Mouse (Mus musculus) megakaryocyte, embryonic 14.5 days (primary cell): ENCODE measurements around the gene Sprr1b. TPM values are rescaled to one million over a fixed set of nuclear protein-coding genes. Genes with fewer than 3 reads are reported as not detected.
"Not testable (repeated sequence)": the region's sequence is repeated elsewhere in the genome, so short reads cannot be mapped to it uniquely, and the experiment has no call there.

Experiments used
- H3K27me3 ChIP-seq: replicated peaks from 2 replicates; pipeline ENCODE3; 2012; ENCODE audit warnings: inconsistent platforms
- H3K36me3 ChIP-seq: replicated peaks from 2 replicates; pipeline ENCODE3; 2012; ENCODE audit warnings: low read length, inconsistent platforms, mixed read lengths
- H3K4me1 ChIP-seq: 2 replicates; pipeline ENCODE4 v1.6.1; 2012; ENCODE audit warnings: inconsistent platforms
- H3K4me3 ChIP-seq: replicated peaks from 2 replicates; pipeline ENCODE3; 2012; ENCODE audit warnings: moderate library complexity, mild to moderate bottlenecking, inconsistent platforms
- H3K9me3 ChIP-seq: 2 replicates; pipeline ENCODE4 v1.6.1; 2012; ENCODE audit warnings: inconsistent platforms
- FLI1 ChIP-seq: IDR thresholded peaks from 2 replicates; pipeline ENCODE4 v1.6.1; 2012; ENCODE audit warnings: low read length, inconsistent platforms, mixed read lengths
- GATA1 ChIP-seq: IDR thresholded peaks from 3 replicates; pipeline ENCODE4 v1.6.1; 2012; ENCODE audit warnings: mixed read lengths, low read length, inconsistent platforms, borderline replicate concordance
- polyA plus RNA-seq: library from polyadenylated mRNA; stranded (reverse); fragments of >175 nt; gene quantifications from 2 replicates; pipeline ENCODE4 v1.2.3, GENCODE M21; 2012; ENCODE audit warnings: low replicate concordance; ENCODE audit not compliant: insufficient read depth

The Sprr1b gene
- polyA plus RNA-seq = not detected in 2 replicates

- H3K4me3 ChIP-seq = no peak within 1 kb of the TSS
- no peaks in the 10 kb centered on the region for H3K4me1 ChIP-seq
- H3K9me3 ChIP-seq = no peaks in the 10 kb centered on the region
- TF ChIP-seq GATA1 = no peak
- TF ChIP-seq FLI1 = no peak
- H3K36me3 ChIP-seq = no peaks in the 10 kb centered on the region
- no peaks in the 10 kb centered on the region for H3K27me3 ChIP-seq
Measured at GRCm38 (mm10) chr3:92438689-92439088, at the start of gene Sprr1b. TSS of gene Sprr1b (minus strand) at chr3:92438789.

- H3K27me3 ChIP-seq = no peaks in the 10 kb centered on the region
- TF ChIP-seq GATA1 (no peak), FLI1 (no peak)
- no peaks in the 10 kb centered on the region for H3K36me3 ChIP-seq
- no peaks in the 10 kb centered on the region for H3K4me1 ChIP-seq
- no peaks in the 10 kb centered on the region for H3K9me3 ChIP-seq
- no peak overlapping the region for H3K4me3 ChIP-seq
Measured at GRCm38 (mm10) chr3:92486307-92486706, 47.7 kb upstream of the Sprr1b start.

GRCm38 (mm10) chr3:92485863-92486262, 47.3 kb upstream of the Sprr1b start, which contains the start of gene Sprr1a:
TSS of gene Sprr1a (minus strand) at chr3:92485895.
- TF ChIP-seq FLI1 = no peak
- TF ChIP-seq GATA1 = no peak
- Histone ChIP-seq H3K4me1 (no peaks in the 10 kb centered on the region), H3K27me3 (no peaks in the 10 kb centered on the region), H3K4me3 (no peak within 1 kb of the TSS), H3K9me3 (no peaks in the 10 kb centered on the region), H3K36me3 (no peaks in the 10 kb centered on the region)

- not testable (repeated sequence) for H3K4me3 ChIP-seq, H3K27me3 ChIP-seq, H3K36me3 ChIP-seq, H3K4me1 ChIP-seq, H3K9me3 ChIP-seq
Measured at GRCm38 (mm10) chr3:92481249-92481648, 42.7 kb upstream of the Sprr1b start.

GRCm38 (mm10) chr3:92470111-92470510, 31.5 kb upstream of the Sprr1b start:
- H3K36me3 ChIP-seq = no peaks in the 10 kb centered on the region
- no peaks in the 10 kb centered on the region for H3K9me3 ChIP-seq
- no peaks in the 10 kb centered on the region for H3K27me3 ChIP-seq
- H3K4me1 ChIP-seq = no peaks in the 10 kb centered on the region
- no peak for TF ChIP-seq GATA1
- no peak for TF ChIP-seq FLI1
- no peak overlapping the region for H3K4me3 ChIP-seq

GRCm38 (mm10) chr3:92467424-92467823, 28.8 kb upstream of the Sprr1b start:
- no peaks in the 10 kb centered on the region for H3K9me3 ChIP-seq
- no peak overlapping the region for H3K4me3 ChIP-seq
- H3K4me1 ChIP-seq = no peaks in the 10 kb centered on the region

GRCm38 (mm10) chr3:92466576-92466975, 28.0 kb upstream of the Sprr1b start:
- TF ChIP-seq GATA1 = no peak
- TF ChIP-seq FLI1 = no peak
- no peaks in the 10 kb centered on the region for H3K9me3 ChIP-seq
- no peaks in the 10 kb centered on the region for H3K36me3 ChIP-seq
- no peaks in the 10 kb centered on the region for H3K27me3 ChIP-seq
- no peaks in the 10 kb centered on the region for H3K4me1 ChIP-seq
- H3K4me3 ChIP-seq = no peak overlapping the region

More at GRCm38 (mm10) chr3:92467424-92467823, 28.8 kb upstream of the Sprr1b start:
- Histone ChIP-seq H3K36me3 (no peaks in the 10 kb centered on the region), H3K27me3 (no peaks in the 10 kb centered on the region)
- TF ChIP-seq GATA1 (no peak), FLI1 (no peak)

GRCm38 (mm10) chr3:92458620-92459019, 20.0 kb upstream of the Sprr1b start, which contains the start of gene Sprr3:
TSS of gene Sprr3 (minus strand) at chr3:92458720.
- H3K4me1 ChIP-seq = no peaks in the 10 kb centered on the region
- TF ChIP-seq GATA1 (no peak), FLI1 (no peak)
- no peak within 1 kb of the TSS for H3K4me3 ChIP-seq
- H3K27me3 ChIP-seq = no peaks in the 10 kb centered on the region
- no peaks in the 10 kb centered on the region for H3K9me3 ChIP-seq
- no peaks in the 10 kb centered on the region for H3K36me3 ChIP-seq

- no peaks in the 10 kb centered on the region for H3K36me3 ChIP-seq
- H3K9me3 ChIP-seq = no peaks in the 10 kb centered on the region
- no peaks in the 10 kb centered on the region for H3K4me1 ChIP-seq
- no peak overlapping the region for H3K4me3 ChIP-seq
- no peak for TF ChIP-seq GATA1
- no peak for TF ChIP-seq FLI1
- no peaks in the 10 kb centered on the region for H3K27me3 ChIP-seq
Measured at GRCm38 (mm10) chr3:92455151-92455550, 16.6 kb upstream of the Sprr1b start.

GRCm38 (mm10) chr3:92440177-92440576, 1.6 kb upstream of the Sprr1b start:
- no peaks in the 10 kb centered on the region for H3K27me3 ChIP-seq
- no peaks in the 10 kb centered on the region for H3K36me3 ChIP-seq
- H3K9me3 ChIP-seq = no peaks in the 10 kb centered on the region
- no peaks in the 10 kb centered on the region for H3K4me1 ChIP-seq
- no peak for TF ChIP-seq FLI1
- TF ChIP-seq GATA1 = no peak
- H3K4me3 ChIP-seq = no peak overlapping the region

- no peak for TF ChIP-seq GATA1
- TF ChIP-seq FLI1 = no peak
- Histone ChIP-seq H3K9me3 (peaks cover 9% of the 10 kb centered on the region; the same call in 1 of the 2 replicates), H3K4me1 (no peaks in the 10 kb centered on the region)
Measured at GRCm38 (mm10) chr3:92432282-92432681, 6.3 kb downstream of the Sprr1b start, which contains the start of gene Sprr2k. TSS of gene Sprr2k (plus strand) at chr3:92432582.

More at GRCm38 (mm10) chr3:92432282-92432681, 6.3 kb downstream of the Sprr1b start, which contains the start of gene Sprr2k:
- Histone ChIP-seq H3K36me3 (no peaks in the 10 kb centered on the region), H3K27me3 (no peaks in the 10 kb centered on the region), H3K4me3 (no peak within 1 kb of the TSS)
